Mouse (Mus musculus) erythroblast, embryonic 14.5 days (primary cell): ENCODE data around the gene Zfp658. TPM values are rescaled to one million over a fixed set of nuclear protein-coding genes. Genes with fewer than 3 reads are reported as not detected.

ENCODE experiments used
- H3K27me3 ChIP-seq: 2 replicates; pipeline ENCODE4 v1.6.1; 2012; ENCODE audit warnings: inconsistent platforms; ENCODE audit not compliant: control insufficient read depth
- H3K36me3 ChIP-seq: 2 replicates; pipeline ENCODE4 v1.6.1; 2012; ENCODE audit warnings: mild to moderate bottlenecking, inconsistent platforms; ENCODE audit not compliant: control insufficient read depth
- H3K4me1 ChIP-seq: 2 replicates; pipeline ENCODE4 v1.6.1; 2012; ENCODE audit warnings: inconsistent platforms; ENCODE audit not compliant: control insufficient read depth
- H3K4me3 ChIP-seq: replicated peaks from 2 replicates; pipeline ENCODE3; 2012; ENCODE audit warnings: moderate library complexity, mild to moderate bottlenecking, inconsistent platforms
- H3K9me3 ChIP-seq: 2 replicates; pipeline ENCODE4 v1.6.1; 2012; ENCODE audit warnings: low read length, inconsistent platforms, mixed read lengths; ENCODE audit not compliant: control insufficient read depth
- GATA1 ChIP-seq: IDR thresholded peaks from 2 replicates; pipeline ENCODE4 v1.6.1; 2012; ENCODE audit warnings: low read length, inconsistent platforms, mixed read lengths
- TAL1 ChIP-seq: IDR thresholded peaks from 3 replicates; pipeline ENCODE4 v1.6.1; 2012; ENCODE audit warnings: low read length, inconsistent platforms, mixed read lengths
- polyA plus RNA-seq: library from polyadenylated mRNA; stranded (reverse); fragments of >175 nt; gene quantifications from 2 replicates; pipeline ENCODE4 v1.2.3, GENCODE M21; 2012

Gene Zfp658
- polyA plus RNA-seq, result not detected in 2 replicates

DNA sequence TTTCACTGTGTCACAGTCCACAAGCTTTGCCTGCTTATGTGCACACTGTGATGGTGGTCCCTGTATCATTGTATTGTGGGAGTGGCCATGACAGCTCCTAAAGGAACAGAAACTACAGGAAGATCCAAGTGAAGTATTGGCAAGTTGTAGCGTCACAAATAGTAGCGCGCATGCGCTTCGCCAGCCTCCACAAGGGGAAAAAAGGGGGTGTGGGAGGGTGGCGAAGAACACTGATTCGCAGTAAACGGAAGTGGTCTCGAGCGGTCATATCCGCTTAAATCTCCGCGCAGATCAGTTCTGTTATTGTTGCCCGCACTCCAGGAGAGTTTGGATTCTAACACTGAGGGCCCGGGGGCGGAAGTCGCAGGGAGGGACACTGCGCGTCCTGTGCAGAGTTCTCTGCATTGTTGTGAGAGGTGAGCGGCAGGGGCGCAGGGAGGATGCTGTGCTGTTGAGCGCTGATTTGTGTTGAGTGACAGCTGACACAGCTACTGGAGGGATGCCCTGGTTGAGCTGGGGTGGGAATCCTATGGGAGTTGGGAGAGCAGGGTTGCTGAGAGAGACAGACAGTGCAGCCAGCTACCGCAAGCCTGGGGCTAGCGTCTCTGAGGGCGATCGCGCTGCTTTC, at the start of gene Zfp658:
Zfp658 (plus strand) TSS at position 251 of the 628 bp plus-strand sequence.
- H3K9me3 ChIP-seq, result no peaks in the 10 kb centered on the region

DNA sequence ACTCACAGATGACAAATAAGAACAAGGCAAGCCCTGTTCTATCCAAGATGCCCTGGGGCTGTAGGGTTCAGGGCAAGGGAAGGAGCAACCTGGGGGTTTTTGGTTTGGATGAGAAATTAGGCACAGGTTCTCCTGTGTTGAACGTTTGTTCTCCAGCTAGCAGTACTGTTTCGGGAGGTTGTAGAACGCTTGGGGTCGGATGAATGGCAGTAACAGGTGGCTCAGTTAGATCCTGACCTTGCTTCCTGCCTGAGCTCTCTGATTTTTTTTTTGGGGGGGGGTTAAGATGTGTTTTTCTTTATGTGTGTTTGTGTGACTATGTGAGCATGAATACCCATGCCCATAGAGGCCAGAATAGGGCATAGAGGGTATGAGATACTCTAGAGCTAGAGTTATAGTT, 49.5 kb upstream of the Zfp658 start:
- Histone ChIP-seq H3K4me3 (no peak overlapping the region), H3K27me3 (no peaks in the 10 kb centered on the region), H3K4me1 (no peaks in the 10 kb centered on the region), H3K9me3 (no peaks in the 10 kb centered on the region), H3K36me3 (no peaks in the 10 kb centered on the region)
- TF ChIP-seq GATA1, result no peak
- TF ChIP-seq TAL1, result no peak

More for the DNA sequence above, at the start of gene Zfp658:
- H3K36me3 ChIP-seq, result no peaks in the 10 kb centered on the region
- H3K4me1 ChIP-seq, result peaks cover 2% of the 10 kb centered on the region; the same call in 1 of the 2 replicates
- H3K4me3 ChIP-seq, result peak within 1 kb of the TSS; percentile 53
- H3K27me3 ChIP-seq, result peaks cover 5% of the 10 kb centered on the region
- TF ChIP-seq TAL1, result no peak
- no peak for TF ChIP-seq GATA1

DNA sequence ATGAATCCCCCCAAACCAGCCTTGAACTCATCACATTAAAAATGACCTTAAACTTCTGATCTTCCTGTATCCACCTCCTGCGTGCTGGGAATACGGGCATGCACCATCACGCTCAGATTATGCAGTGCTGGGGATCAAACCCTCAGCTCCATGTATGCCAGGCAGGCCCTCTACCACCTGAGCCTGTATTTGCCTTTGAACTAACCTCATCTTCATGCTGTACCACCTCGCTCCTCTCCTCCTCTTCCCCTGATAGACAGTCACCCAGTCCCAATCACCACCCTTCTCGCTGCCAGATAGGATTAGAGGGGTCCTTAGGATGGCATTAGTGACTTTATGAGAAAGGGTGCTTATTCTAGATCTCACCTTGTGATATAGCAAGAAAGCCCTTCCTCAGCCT, 47.0 kb upstream of the Zfp658 start:
- no peaks in the 10 kb centered on the region for H3K4me1 ChIP-seq
- H3K9me3 ChIP-seq, result no peaks in the 10 kb centered on the region
- H3K27me3 ChIP-seq, result no peaks in the 10 kb centered on the region
- no peak overlapping the region for H3K4me3 ChIP-seq
- no peak for TF ChIP-seq TAL1
- TF ChIP-seq GATA1, result no peak
- no peaks in the 10 kb centered on the region for H3K36me3 ChIP-seq

DNA sequence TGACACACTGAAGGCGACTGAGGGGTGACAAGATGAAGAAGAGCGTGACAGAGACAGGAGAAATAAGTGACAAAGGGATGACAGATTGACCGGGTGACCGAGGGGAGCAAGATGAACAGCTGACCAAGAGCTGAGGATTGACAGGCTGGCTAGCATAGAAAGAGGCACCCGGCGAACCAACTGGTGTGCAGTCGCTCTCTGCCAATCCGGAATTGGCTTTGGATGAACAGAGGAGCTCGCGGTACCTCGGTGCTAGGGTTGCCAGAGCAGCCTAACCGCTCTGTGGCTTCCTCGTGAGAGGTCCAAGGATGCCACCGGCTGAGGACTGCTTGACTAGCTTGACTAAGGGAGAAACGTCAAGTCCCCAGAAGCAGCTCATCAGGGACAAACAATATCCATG, 43.7 kb upstream of the Zfp658 start:
- Histone ChIP-seq H3K9me3 (no peaks in the 10 kb centered on the region), H3K27me3 (no peaks in the 10 kb centered on the region), H3K4me1 (no peaks in the 10 kb centered on the region), H3K4me3 (no peak overlapping the region), H3K36me3 (no peaks in the 10 kb centered on the region)
- no peak for TF ChIP-seq TAL1
- no peak for TF ChIP-seq GATA1

DNA sequence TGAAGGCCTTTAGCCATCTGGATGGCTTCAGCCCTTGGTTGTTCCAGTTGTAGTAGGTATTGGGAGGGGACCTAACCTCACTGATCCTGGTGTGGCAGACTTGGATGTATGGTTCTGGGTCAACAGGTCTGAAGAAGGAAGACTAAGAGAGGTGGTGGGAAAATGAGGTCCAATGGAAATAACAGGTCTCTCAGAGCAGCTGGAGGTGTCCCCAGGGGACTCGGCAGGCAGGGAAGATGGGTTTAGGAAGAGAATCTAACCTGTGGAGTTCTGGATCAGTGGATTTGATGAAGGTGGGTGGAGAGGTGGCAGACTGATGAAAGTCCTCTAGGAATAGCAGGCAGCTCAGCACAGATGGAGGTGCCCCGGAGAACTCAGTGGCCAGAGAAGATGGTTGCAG, 39.3 kb upstream of the Zfp658 start:
- no peaks in the 10 kb centered on the region for H3K9me3 ChIP-seq
- H3K4me1 ChIP-seq, result no peaks in the 10 kb centered on the region
- no peak for TF ChIP-seq GATA1
- no peak for TF ChIP-seq TAL1
- H3K27me3 ChIP-seq, result no peaks in the 10 kb centered on the region
- no peak overlapping the region for H3K4me3 ChIP-seq
- H3K36me3 ChIP-seq, result no peaks in the 10 kb centered on the region

DNA sequence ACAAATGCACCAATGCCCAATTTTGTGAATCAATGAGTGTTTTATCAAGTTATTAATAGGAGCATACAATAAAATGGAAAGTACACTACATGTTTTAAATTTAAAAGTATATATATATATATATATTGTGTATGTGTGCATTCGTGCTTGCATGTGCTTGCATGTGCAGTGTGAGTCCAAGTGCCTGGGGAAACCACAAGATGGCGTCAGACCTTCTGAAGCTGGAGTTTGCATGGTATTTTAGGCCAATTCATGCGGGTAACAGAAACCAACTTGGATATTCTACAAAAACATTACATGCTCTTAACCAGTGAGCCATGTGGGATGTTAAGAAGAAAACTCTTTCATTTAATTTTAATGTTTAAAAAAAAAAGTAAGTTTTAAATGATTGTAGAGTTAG, 36.7 kb upstream of the Zfp658 start:
- TF ChIP-seq TAL1 (no peak), GATA1 (no peak)
- H3K9me3 ChIP-seq, result no peaks in the 10 kb centered on the region

DNA sequence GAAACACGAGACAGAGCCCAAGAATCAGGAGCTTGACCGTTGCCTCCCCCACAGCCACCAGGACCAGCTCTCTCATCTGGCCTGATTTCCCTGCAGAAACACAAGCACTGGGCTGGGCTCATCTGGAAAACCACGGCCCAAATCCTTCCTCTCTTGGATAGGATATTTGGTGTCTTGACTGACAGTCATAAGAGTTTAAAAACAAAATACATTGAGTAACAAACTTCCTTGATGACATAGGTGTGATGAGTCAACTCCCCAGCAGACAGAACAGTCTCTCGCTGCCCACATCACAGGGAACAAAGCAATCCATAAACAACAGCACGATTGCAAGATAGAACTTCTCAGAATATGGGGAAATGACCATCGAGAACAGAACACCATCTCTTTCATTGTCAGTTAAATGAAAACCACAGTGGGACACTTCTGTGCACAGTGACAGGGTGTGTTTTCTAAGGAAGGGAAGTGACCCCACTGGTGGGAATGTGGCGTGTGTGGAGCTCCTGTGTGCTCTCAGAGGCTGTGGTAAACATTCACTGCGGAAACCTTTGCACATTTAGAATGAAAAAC, 31.8 kb upstream of the Zfp658 start:
- Histone ChIP-seq H3K36me3 (no peaks in the 10 kb centered on the region), H3K4me1 (no peaks in the 10 kb centered on the region), H3K4me3 (no peak overlapping the region), H3K27me3 (no peaks in the 10 kb centered on the region), H3K9me3 (no peaks in the 10 kb centered on the region)
- TF ChIP-seq TAL1, result no peak
- TF ChIP-seq GATA1, result no peak

More for the DNA sequence above, 36.7 kb upstream of the Zfp658 start:
- Histone ChIP-seq H3K36me3 (no peaks in the 10 kb centered on the region), H3K27me3 (no peaks in the 10 kb centered on the region), H3K4me3 (no peak overlapping the region), H3K4me1 (no peaks in the 10 kb centered on the region)

DNA sequence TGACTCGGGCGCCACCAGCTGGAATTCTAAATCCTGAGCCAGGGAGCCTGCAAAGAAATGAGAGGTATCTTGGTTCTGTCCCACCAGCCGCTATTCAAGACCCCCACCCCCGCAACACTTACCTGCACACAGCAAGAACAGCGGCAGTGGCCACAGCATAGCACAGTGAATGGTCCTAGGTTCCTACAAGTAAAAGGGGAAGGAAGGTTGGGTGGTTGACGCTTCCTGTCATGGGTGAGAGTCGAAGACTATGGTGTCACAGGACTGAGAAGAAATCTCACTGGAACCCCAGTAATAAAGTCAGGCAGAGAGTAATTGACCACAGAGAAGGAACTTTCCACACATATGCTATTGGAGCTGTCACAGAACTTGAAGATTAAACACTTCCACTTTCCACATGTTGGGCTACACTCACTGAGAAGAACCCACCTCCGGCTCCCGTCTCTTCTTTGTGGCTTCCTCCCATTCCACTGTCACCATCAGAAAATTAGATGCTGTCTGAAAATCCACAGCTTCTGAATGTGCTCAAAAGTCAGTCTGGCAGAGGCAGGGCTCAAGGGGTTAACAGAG, 29.0 kb upstream of the Zfp658 start:
- H3K4me1 ChIP-seq, result no peaks in the 10 kb centered on the region
- no peaks in the 10 kb centered on the region for H3K27me3 ChIP-seq
- no peaks in the 10 kb centered on the region for H3K36me3 ChIP-seq
- no peaks in the 10 kb centered on the region for H3K9me3 ChIP-seq
- TF ChIP-seq TAL1 (no peak), GATA1 (no peak)
- no peak overlapping the region for H3K4me3 ChIP-seq

DNA sequence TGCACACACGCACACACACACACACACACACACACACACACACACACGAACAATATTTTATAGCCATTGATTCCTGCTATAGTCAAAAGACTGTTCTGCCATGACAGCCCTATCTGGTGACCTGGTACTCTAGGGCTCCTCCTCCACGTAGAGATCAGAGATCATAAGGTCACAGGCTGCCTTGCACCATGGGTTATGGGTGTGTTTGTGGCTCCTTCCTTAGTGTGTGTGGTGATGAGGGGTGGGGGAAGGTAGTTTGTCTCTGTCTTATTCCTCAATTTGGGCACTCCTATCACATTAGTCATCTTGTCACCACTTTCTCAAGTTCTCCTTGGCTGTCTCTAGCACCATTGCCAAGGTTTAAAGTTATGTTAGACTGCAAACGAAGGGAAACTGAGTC, 23.5 kb upstream of the Zfp658 start:
- TF ChIP-seq TAL1, result no peak
- no peak for TF ChIP-seq GATA1
- H3K27me3 ChIP-seq, result no peaks in the 10 kb centered on the region
- no peaks in the 10 kb centered on the region for H3K4me1 ChIP-seq

More for the DNA sequence above, 23.5 kb upstream of the Zfp658 start:
- Histone ChIP-seq H3K36me3 (no peaks in the 10 kb centered on the region), H3K4me3 (no peak overlapping the region), H3K9me3 (no peaks in the 10 kb centered on the region)
